11 mouse cellular contexts compared by ENCODE assay signal in genomic region chrY:90739531-90740012, GRCm38 (mm10). TPM values are rescaled to one million over a fixed set of nuclear protein-coding genes. Genes with fewer than 3 reads are reported as not detected.
DNase-seq lines count a peak whose midpoint lies in the region; ATAC-seq and TF ChIP-seq lines count a peak whose summit lies in the region.
"Not testable (repeated sequence)": the region's sequence is repeated elsewhere in the genome, so short reads cannot be mapped to it uniquely, and the experiment has no call there.
"Had no signal": no experiment of that assay in that cellular context is flagged by ENCODE, and none has a peak within 500 bp of the region (broad histone marks: within the 10 kb centered on the region; RNA-seq: fewer than 3 reads in every experiment).

No protein-coding gene starts in this region.

- not testable (repeated sequence) for H3K9ac ChIP-seq in CH12.LX (ENCODE audit: insufficient read depth, low read depth); embryonic facial prominence, embryonic 13.5 days; liver, embryonic 14.5 days (replicated peaks)

- not testable (repeated sequence) for H3K79me2 ChIP-seq in CH12.LX (replicated peaks; ENCODE audit: control insufficient read depth, extremely low read depth, insufficient read depth, poor library complexity, severe bottlenecking)

- H3K4me3 ChIP-seq in CH12.LX (replicated peaks in 1 of 3; ENCODE audit: low read depth in 2 of 3, low read length in 2 of 3, poor library complexity in 1 of 3); embryonic facial prominence, embryonic 13.5 days; liver, embryonic 14.5 days (ENCODE audit: insufficient read depth in 1 of 2, low read depth in 2 of 2, low read length in 2 of 2): not testable (repeated sequence)

- TF ChIP-seq CTCF in CH12.LX (conservative IDR thresholded peaks at IDR 0.05 in 1 of 2, IDR thresholded peaks at IDR 0.05 in 1 of 2; ENCODE audit: low read depth in 2 of 2, low read length in 2 of 2); liver, embryonic 14.5 days (IDR thresholded peaks at IDR 0.05; ENCODE audit: low read depth): not testable (repeated sequence)

- H3K4me1 ChIP-seq in CH12.LX (ENCODE audit: control insufficient read depth in 1 of 2, insufficient read depth in 2 of 2); embryonic facial prominence, embryonic 13.5 days; liver, embryonic 14.5 days (replicated peaks; ENCODE audit: control insufficient read depth in 2 of 2, insufficient read depth in 2 of 2, low read length in 1 of 2): not testable (repeated sequence)

- not testable (repeated sequence) for TF ChIP-seq RAD21 in CH12.LX (IDR thresholded peaks at IDR 0.05; ENCODE audit: low read depth, low read length)

- H3K9me3 ChIP-seq in CH12.LX (replicated peaks; ENCODE audit: low read length): peaks cover 38% of the 10 kb centered on the region
- H3K9me3 ChIP-seq in embryonic facial prominence, embryonic 13.5 days: peaks cover 44% of the 10 kb centered on the region
- peaks cover 45% of the 10 kb centered on the region for H3K9me3 ChIP-seq in liver, embryonic 14.5 days (ENCODE audit: control insufficient read depth, low read length)

- dilution Hi-C loops in CH12.LX (cut with MboI; ENCODE audit: extremely low pct_ligation_motif_present, extremely low pct_unique_long_range_greater_than_20kb, low sequenced_read_pairs): not testable (repeated sequence)

- TF ChIP-seq EP300 in CH12.LX (IDR thresholded peaks at IDR 0.05; ENCODE audit: low read length); liver, embryonic 14.5 days (IDR thresholded peaks at IDR 0.05; ENCODE audit: low read depth): not testable (repeated sequence)

- H3K27ac ChIP-seq in CH12.LX (ENCODE audit: insufficient read depth, low read depth); embryonic facial prominence, embryonic 13.5 days; liver, embryonic 14.5 days: not testable (repeated sequence)

- DNase-seq in CH12.LX (ENCODE audit: extremely low read depth): peak; percentile 97
- peak; percentile 43 for DNase-seq in brain, adult 2 months (ENCODE audit: low read depth, low spot score)
- DNase-seq in heart, adult 11 months: peak; percentile 96
- peak; percentile 56 for DNase-seq in kidney, postnatal 10 days
- DNase-seq in liver, embryonic 14.5 days (ENCODE audit: low read depth in 3 of 3, low spot score in 3 of 3): peak in 1 of 3 experiments; percentile 59
- peak; percentile 62 for DNase-seq in ovary, adult 18-20 months (ENCODE audit: low spot score)
- DNase-seq in thymus, adult 18-20 months: peak; percentile 19 to 83

- H3K4me2 ChIP-seq in CH12.LX (ENCODE audit: insufficient read depth, low read depth, poor library complexity, severe bottlenecking); embryonic facial prominence, embryonic 13.5 days; liver, embryonic 14.5 days (ENCODE audit: low read depth): not testable (repeated sequence)

- WGBS in embryonic facial prominence, embryonic 13.5 days: 52% methylated on average over 11 of the region's 11 CpGs
- WGBS in liver, embryonic 14.5 days (ENCODE audit: insufficient replicate concordance): 45% methylated on average over 11 of the region's 11 CpGs

- ATAC-seq in embryonic facial prominence, embryonic 13.5 days (ENCODE audit: insufficient number of reproducible peaks, insufficient read depth, low FRiP score, low TSS enrichment, low read depth): peak; percentile 5; the same call in 1 of the 2 replicates
- peak; percentile 17; the same call in 1 of the 2 replicates for ATAC-seq in liver, embryonic 14.5 days (ENCODE audit: insufficient read depth)

- not testable (repeated sequence) for H3K27me3 ChIP-seq in CH12.LX (replicated peaks); embryonic facial prominence, embryonic 13.5 days; liver, embryonic 14.5 days (ENCODE audit: control insufficient read depth, insufficient read depth, low read length)

- TF ChIP-seq POLR2A in CH12.LX (IDR thresholded peaks at IDR 0.05; ENCODE audit: low read depth, low read length): not testable (repeated sequence)

- peaks cover 25 to 37% of the 10 kb centered on the region in 2 experiments for H3K36me3 ChIP-seq in CH12.LX (replicated peaks in 1 of 2; ENCODE audit: control insufficient read depth in 1 of 2, insufficient read depth in 1 of 2, low read length in 1 of 2)
- peaks cover 46% of the 10 kb centered on the region for H3K36me3 ChIP-seq in embryonic facial prominence, embryonic 13.5 days
- peaks cover 46% of the 10 kb centered on the region for H3K36me3 ChIP-seq in liver, embryonic 14.5 days (replicated peaks; ENCODE audit: control insufficient read depth, insufficient read depth, low read depth)

- in situ Hi-C loops in CH12.LX (cut with MboI; ENCODE audit: low pct_ligation_motif_present, low pct_unique_long_range_greater_than_20kb, low sequenced_read_pairs): not testable (repeated sequence)

RNA-seq across cellular contexts. Expression of gene Gm21860, which starts 15.0 kb away (rescaled TPM):
- total RNA-seq in CH12.LX (2012; rRNA removed) (not detected in 2 replicates), CH12.LX (2014; rRNA removed) (not detected in 2 replicates)
- not detected in 2 replicates for polyA plus RNA-seq in CH12.LX (2012; ENCODE audit: insufficient read length, low read depth)
- polyA plus RNA-seq in embryonic facial prominence, embryonic 13.5 days (2015; fragmentation: Nextera tagmentation; extraction: Ambion mirVana): not detected in 2 replicates
- not detected in 2 replicates for polyA plus RNA-seq in liver, embryonic 14.5 days (2012; rRNA removed)
- not detected in 2 replicates for polyA plus RNA-seq in liver, embryonic 14.5 days (2014; fragmentation: Nextera tagmentation; extraction: Ambion mirVana)
- total RNA-seq: left cerebral cortex, adult 8-10 months had no signal
- polyA plus RNA-seq: hindbrain, embryonic 16.5 days; midbrain, embryonic 13.5 days had no signal

RNA-seq across cellular contexts. Expression of gene Gm47283, which starts 45.0 kb away (rescaled TPM):
- total RNA-seq in CH12.LX (2012; rRNA removed) (not detected in 2 replicates), CH12.LX (2014; rRNA removed) (not detected in 2 replicates)
- not detected in 2 replicates for polyA plus RNA-seq in CH12.LX (2012; ENCODE audit: insufficient read length, low read depth)
- not detected in 2 replicates for polyA plus RNA-seq in embryonic facial prominence, embryonic 13.5 days (2015; fragmentation: Nextera tagmentation; extraction: Ambion mirVana)
- not detected in 2 replicates for polyA plus RNA-seq in liver, embryonic 14.5 days (2012; rRNA removed)
- not detected in 2 replicates for polyA plus RNA-seq in liver, embryonic 14.5 days (2014; fragmentation: Nextera tagmentation; extraction: Ambion mirVana)
- total RNA-seq: left cerebral cortex, adult 8-10 months had no signal
- polyA plus RNA-seq: hindbrain, embryonic 16.5 days; midbrain, embryonic 13.5 days had no signal
